Mouse (Mus musculus) kidney, embryonic 15.5 days (tissue): ENCODE results near the gene Gabrd. TPM values are rescaled to one million over a fixed set of nuclear protein-coding genes. Genes with fewer than 3 reads are reported as not detected.
"Not testable (repeated sequence)": the region's sequence is repeated elsewhere in the genome, so short reads cannot be mapped to it uniquely, and the experiment has no call there.

Source experiments
- ATAC-seq: fragments of 200-750 bp; cut with Nextera tagmentation; replicated peaks from 2 replicates; pipeline ENCODE4 v1.8.0; 2017; ENCODE audit warnings: moderate TSS enrichment; ENCODE audit not compliant: low FRiP score
- H3K27ac ChIP-seq: fragments of 300-500 bp; sonication (generic); 2 replicates; pipeline ENCODE4 v1.5.1; 2015; ENCODE audit warnings: mild to moderate bottlenecking, inconsistent platforms
- H3K27me3 ChIP-seq: fragments of 300-500 bp; sonication (generic); 2 replicates; pipeline ENCODE4 v1.6.1; 2015; ENCODE audit warnings: inconsistent platforms
- H3K36me3 ChIP-seq: fragments of 300-500 bp; sonication (generic); 2 replicates; pipeline ENCODE4 v1.6.1; 2015; ENCODE audit warnings: inconsistent platforms
- H3K4me1 ChIP-seq: fragments of 300-500 bp; sonication (generic); 2 replicates; pipeline ENCODE4 v1.6.1; 2015; ENCODE audit warnings: inconsistent platforms
- H3K4me2 ChIP-seq: fragments of 300-500 bp; sonication (generic); 2 replicates; pipeline ENCODE4 v1.6.1; 2015; ENCODE audit warnings: moderate library complexity, mild to moderate bottlenecking, inconsistent platforms
- H3K4me3 ChIP-seq: fragments of 300-500 bp; sonication (generic); replicated peaks from 2 replicates; pipeline ENCODE4 v1.5.1; 2015; ENCODE audit warnings: mild to moderate bottlenecking, inconsistent platforms
- H3K9ac ChIP-seq: fragments of 300-500 bp; sonication (generic); 2 replicates; pipeline ENCODE4 v1.6.1; 2015; ENCODE audit warnings: mild to moderate bottlenecking, inconsistent platforms
- H3K9me3 ChIP-seq: fragments of 300-500 bp; sonication (generic); replicated peaks from 2 replicates; pipeline ENCODE4 v1.6.1; 2016; ENCODE audit warnings: inconsistent platforms
- WGBS: fragments of 180-500 bp; shearing (Covaris S2); methylation state at CpG from one replicate; pipeline ENCODE4 v1.1.7; 2015; ENCODE audit warnings: mixed read lengths; 5-methylcytosine and 5-hydroxymethylcytosine counted together
- polyA plus RNA-seq: library from polyadenylated mRNA; unstranded; fragments of >200 nt; fragmentation: Nextera tagmentation; extraction: Ambion mirVana; gene quantifications from 2 replicates; pipeline ENCODE4 v1.2.1, GENCODE M21; 2015

Gabrd gene
- polyA plus RNA-seq, result not detected in 2 replicates

DNA sequence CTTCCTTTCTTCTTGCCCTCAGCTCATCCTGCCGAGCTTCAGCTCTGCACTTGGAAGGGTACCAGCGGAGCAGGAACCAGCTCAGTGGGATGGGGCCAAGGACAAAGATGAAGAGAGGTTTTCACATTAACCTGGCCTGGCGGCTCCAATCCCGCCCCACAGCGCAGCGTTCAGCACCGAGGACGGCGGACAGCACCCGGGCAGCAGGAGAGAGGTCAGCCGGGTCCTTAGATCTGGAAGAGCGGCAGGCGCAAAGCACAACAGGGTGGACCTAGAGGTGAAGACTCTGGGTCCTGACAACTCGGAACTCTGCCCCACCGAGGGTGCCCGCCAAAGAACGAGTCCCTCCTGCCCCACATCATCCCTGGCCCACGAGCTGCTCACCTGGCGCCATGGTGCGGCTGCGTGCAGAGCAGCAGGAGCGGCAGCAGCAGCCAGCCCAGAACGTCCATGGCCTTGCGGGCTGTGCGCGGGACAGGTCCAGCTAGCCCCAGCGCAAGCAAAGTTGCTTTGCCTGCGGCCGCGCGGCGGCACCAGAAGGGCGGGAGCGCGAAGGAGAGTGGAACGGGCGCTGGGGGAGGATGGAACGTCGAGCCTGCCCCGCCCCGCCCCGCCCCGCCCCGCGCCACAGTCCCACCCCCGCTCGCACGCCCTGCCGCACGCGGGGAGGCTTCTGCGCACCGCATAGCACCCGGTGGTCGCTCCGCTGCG, at the start of gene Gabrd:
Gene Gabrd (minus strand): TSS at position 602 of the 711 bp plus-strand sequence.
- H3K4me3 ChIP-seq, result peak within 1 kb of the TSS; percentile 41
- H3K9ac ChIP-seq, result no peak within 1 kb of the TSS
- under 1% methylated on average over 57 of the region's 57 CpGs for WGBS
- H3K4me1 ChIP-seq, result peaks cover 12% of the 10 kb centered on the region
- H3K9me3 ChIP-seq, result no peaks in the 10 kb centered on the region
- ATAC-seq, result peak; percentile 64; the same call in 1 of the 2 replicates
- H3K27me3 ChIP-seq, result peaks cover 76% of the 10 kb centered on the region
- H3K27ac ChIP-seq, result no peak within 1 kb of the TSS
- peak within 1 kb of the TSS; percentile 83 for H3K4me2 ChIP-seq
- H3K36me3 ChIP-seq, result no peaks in the 10 kb centered on the region

DNA sequence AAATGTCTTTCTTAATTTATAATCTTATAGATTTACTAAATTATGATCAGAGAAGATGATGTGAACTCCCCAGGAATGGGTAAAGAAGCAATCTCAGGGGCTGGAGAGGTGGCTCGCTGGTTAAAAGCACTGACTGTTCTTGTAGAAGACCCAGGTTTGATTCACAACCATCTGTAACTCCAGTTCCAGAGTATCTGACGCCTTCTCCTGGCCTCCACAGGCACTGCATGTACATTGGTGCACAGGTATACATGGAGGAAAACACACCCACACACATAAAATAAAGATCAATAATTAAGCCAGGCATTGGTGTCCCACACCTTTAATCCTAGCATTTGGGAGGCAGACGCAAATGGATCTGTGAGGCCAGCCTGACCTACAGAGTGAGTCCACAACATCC, 44.9 kb upstream of the Gabrd start:
- H3K4me1 ChIP-seq, result no peaks in the 10 kb centered on the region
- 74% methylated on average over 3 of the region's 3 CpGs for WGBS
- ATAC-seq, result no peak
- no peak overlapping the region for H3K4me3 ChIP-seq
- H3K27ac ChIP-seq, result no peak overlapping the region
- H3K4me2 ChIP-seq, result no peak overlapping the region
- no peak overlapping the region for H3K9ac ChIP-seq
- no peaks in the 10 kb centered on the region for H3K36me3 ChIP-seq
- H3K27me3 ChIP-seq, result no peaks in the 10 kb centered on the region
- no peaks in the 10 kb centered on the region for H3K9me3 ChIP-seq

DNA sequence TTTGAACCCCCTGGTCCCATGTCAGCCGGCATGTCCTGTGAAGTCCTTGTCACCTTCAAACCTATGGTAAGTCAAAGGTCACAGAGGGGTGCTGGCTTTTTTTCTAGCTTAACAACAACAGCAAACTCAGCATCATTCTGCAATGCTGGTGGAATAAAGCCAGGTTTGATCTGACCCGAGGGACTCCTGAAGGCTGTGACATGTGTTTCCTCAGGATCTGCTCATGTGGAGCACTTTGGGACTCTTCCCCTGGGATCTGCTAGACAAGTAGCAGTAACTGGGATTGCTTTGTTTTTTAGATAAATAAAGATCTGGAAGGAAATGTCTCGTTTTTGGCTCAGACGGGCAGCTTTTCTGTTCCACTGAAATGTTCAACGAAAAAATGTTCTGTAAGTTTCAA, 36.1 kb upstream of the Gabrd start:
- H3K9ac ChIP-seq, result no peak overlapping the region
- ATAC-seq, result no peak
- no peak overlapping the region for H3K27ac ChIP-seq
- H3K4me1 ChIP-seq, result no peaks in the 10 kb centered on the region
- no peak overlapping the region for H3K4me3 ChIP-seq
- no peaks in the 10 kb centered on the region for H3K36me3 ChIP-seq
- WGBS, result 61% methylated on average over 5 of the region's 5 CpGs
- no peaks in the 10 kb centered on the region for H3K9me3 ChIP-seq
- H3K27me3 ChIP-seq, result no peaks in the 10 kb centered on the region
- H3K4me2 ChIP-seq, result no peak overlapping the region

DNA sequence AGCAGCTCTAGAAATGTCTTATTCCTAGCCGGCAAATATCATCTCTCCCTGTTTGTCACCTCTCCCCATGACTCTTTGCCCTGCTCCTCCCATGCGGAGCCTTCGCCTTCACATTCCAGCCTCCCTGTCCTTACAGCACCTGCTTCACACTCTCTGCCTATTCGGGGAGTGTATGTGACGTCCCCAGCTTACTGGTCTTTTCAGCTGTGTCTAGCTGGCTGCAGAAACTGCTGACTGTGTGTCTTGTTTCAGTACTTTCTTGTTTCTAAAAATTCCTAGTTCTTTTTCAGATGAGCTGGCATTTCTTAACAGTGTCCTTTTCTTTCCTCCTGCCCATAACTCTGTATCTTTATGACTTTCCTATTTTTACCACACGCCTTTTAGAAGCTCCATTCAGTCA, 34.4 kb upstream of the Gabrd start:
- no peak for ATAC-seq
- no peak overlapping the region for H3K4me2 ChIP-seq
- no peak overlapping the region for H3K4me3 ChIP-seq
- no peak overlapping the region for H3K9ac ChIP-seq
- WGBS, result 83% methylated on average over 6 of the region's 6 CpGs
- H3K4me1 ChIP-seq, result no peaks in the 10 kb centered on the region
- H3K9me3 ChIP-seq, result no peaks in the 10 kb centered on the region
- no peak overlapping the region for H3K27ac ChIP-seq
- no peaks in the 10 kb centered on the region for H3K36me3 ChIP-seq
- no peaks in the 10 kb centered on the region for H3K27me3 ChIP-seq

- H3K4me2 ChIP-seq, result no peak overlapping the region
- H3K4me3 ChIP-seq, result no peak overlapping the region
- no peak for ATAC-seq
- no peak overlapping the region for H3K9ac ChIP-seq
- no peaks in the 10 kb centered on the region for H3K4me1 ChIP-seq
- H3K36me3 ChIP-seq, result no peaks in the 10 kb centered on the region
- H3K27ac ChIP-seq, result no peak overlapping the region
- no peaks in the 10 kb centered on the region for H3K9me3 ChIP-seq
- 88% methylated on average over 3 of the region's 3 CpGs for WGBS
- no peaks in the 10 kb centered on the region for H3K27me3 ChIP-seq
Observed at GRCm38 (mm10) chr4:155429202-155429601, 31.3 kb upstream of the Gabrd start.

DNA sequence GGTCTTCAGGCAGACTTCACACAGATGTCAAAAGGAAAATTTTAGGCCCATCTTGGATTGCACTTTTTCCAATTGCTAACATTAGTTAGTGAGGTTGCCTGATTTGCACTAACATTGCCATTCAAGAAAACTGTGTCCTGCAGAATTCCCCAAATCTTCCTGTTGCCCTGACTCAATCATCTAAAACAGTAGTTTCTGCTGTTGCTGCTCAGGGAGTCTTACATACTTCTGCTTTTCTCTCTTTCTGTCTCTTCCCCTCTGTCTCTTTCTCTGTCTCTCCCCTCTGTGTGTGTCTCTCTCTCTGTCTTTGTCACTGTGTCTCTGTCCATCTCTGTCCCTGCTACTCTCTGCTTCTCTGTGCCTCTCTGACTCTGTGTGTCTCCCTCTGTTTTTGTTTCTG, 30.5 kb upstream of the Gabrd start:
- no peaks in the 10 kb centered on the region for H3K36me3 ChIP-seq
- ATAC-seq, result no peak
- H3K4me1 ChIP-seq, result no peaks in the 10 kb centered on the region
- H3K4me2 ChIP-seq, result no peak overlapping the region
- H3K27ac ChIP-seq, result no peak overlapping the region
- no peaks in the 10 kb centered on the region for H3K27me3 ChIP-seq
- no peaks in the 10 kb centered on the region for H3K9me3 ChIP-seq
- H3K4me3 ChIP-seq, result no peak overlapping the region
- no peak overlapping the region for H3K9ac ChIP-seq

GRCm38 (mm10) chr4:155426272-155426671, 28.4 kb upstream of the Gabrd start:
- no peak overlapping the region for H3K9ac ChIP-seq
- 73% methylated on average over 6 of the region's 6 CpGs for WGBS
- H3K4me1 ChIP-seq, result no peaks in the 10 kb centered on the region
- H3K27ac ChIP-seq, result no peak overlapping the region
- no peaks in the 10 kb centered on the region for H3K27me3 ChIP-seq
- H3K4me2 ChIP-seq, result no peak overlapping the region
- H3K4me3 ChIP-seq, result no peak overlapping the region
- H3K9me3 ChIP-seq, result no peaks in the 10 kb centered on the region
- no peaks in the 10 kb centered on the region for H3K36me3 ChIP-seq
- ATAC-seq, result no peak

DNA sequence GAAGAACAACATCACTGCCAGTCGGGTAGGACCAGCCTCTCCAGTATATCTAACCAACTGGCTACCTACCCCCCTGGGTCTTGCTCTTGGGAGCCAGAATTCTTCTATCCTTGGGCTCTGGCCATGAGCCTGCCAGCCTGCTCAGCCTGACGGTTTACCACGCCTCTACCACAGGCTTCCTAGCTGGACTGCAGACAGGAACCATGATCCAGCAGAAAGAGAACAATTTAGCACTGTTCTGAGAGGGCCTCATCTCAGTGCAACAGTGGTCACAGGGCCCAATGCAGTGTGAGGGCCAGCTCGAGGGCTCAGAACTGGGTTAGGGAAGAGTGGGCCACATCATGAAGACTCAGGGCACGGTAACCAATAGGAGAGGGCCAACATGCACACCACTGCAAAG, 26.1 kb upstream of the Gabrd start:
- Histone ChIP-seq H3K4me2 (no peak overlapping the region), H3K27ac (no peak overlapping the region), H3K36me3 (no peaks in the 10 kb centered on the region), H3K4me1 (no peaks in the 10 kb centered on the region), H3K9ac (no peak overlapping the region), H3K27me3 (no peaks in the 10 kb centered on the region), H3K4me3 (no peak overlapping the region), H3K9me3 (no peaks in the 10 kb centered on the region)
- WGBS, result 84% methylated on average over 5 of the region's 5 CpGs
- no peak for ATAC-seq

- not testable (repeated sequence) for H3K9ac ChIP-seq, H3K27ac ChIP-seq, ATAC-seq, H3K4me2 ChIP-seq, H3K9me3 ChIP-seq, H3K4me3 ChIP-seq, H3K36me3 ChIP-seq, H3K27me3 ChIP-seq, H3K4me1 ChIP-seq
- 85% methylated on average over 22 of the region's 30 CpGs for WGBS
Observed at GRCm38 (mm10) chr4:155421412-155422370, 23.8 kb upstream of the Gabrd start.

DNA sequence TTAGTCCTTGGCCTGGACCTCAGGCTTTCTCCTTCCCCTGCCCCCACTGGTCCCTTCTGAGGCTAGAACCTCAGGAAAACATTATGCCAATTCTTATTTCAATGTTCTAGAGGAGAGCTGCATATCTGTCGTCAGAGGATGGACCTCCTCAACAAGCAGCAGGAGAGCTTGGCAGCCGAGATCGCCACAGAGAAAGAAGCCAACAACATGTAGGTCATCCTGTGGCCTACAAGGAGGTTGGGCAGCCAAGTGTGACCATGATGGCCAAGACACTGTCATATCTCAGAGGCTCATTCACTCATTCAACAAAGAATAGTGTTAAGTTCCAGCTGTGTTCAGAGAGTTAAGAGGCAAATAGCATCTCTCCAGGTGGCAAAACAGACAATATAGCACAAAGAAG, 22.2 kb upstream of the Gabrd start:
- Histone ChIP-seq H3K4me2 (no peak overlapping the region), H3K4me1 (no peaks in the 10 kb centered on the region), H3K9ac (no peak overlapping the region), H3K27ac (no peak overlapping the region), H3K9me3 (no peaks in the 10 kb centered on the region), H3K4me3 (no peak overlapping the region), H3K36me3 (no peaks in the 10 kb centered on the region), H3K27me3 (no peaks in the 10 kb centered on the region)
- ATAC-seq, result no peak
- WGBS, result 86% methylated on average over 3 of the region's 3 CpGs

DNA sequence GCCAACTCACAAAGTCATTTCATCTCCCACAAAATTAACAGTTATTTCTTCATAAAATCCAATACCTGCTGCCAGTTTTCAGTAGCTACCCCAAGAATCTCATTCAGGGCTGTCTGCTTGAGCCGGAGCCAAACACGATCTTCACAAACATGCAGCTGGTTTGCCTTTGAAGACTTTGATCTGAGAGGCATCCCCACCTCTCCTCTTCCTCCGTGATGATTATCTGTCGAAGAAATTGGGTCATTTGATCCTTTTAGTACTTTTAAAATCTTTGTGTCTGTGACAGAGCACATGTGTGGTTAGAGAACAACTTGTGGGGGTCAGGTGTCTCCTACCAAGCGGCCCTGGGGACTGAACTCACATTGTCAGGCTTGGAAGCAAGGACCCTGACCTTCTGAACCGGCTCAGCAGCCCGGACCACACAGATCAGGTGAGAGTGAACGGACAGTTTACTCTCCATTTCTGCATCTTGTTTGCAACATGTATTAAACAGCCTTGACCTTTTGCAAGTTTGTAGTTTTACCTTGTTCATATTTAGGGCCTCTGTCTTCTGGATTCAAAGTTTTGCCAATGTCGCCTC, 16.8 kb upstream of the Gabrd start:
- H3K4me1 ChIP-seq, result peaks cover under 1% of the 10 kb centered on the region; the same call in 1 of the 2 replicates
- H3K27me3 ChIP-seq, result no peaks in the 10 kb centered on the region
- no peak overlapping the region for H3K27ac ChIP-seq
- no peaks in the 10 kb centered on the region for H3K9me3 ChIP-seq
- no peak overlapping the region for H3K9ac ChIP-seq
- WGBS, result 61% methylated on average over 9 of the region's 9 CpGs
- H3K4me3 ChIP-seq, result no peak overlapping the region
- no peaks in the 10 kb centered on the region for H3K36me3 ChIP-seq
- no peak overlapping the region for H3K4me2 ChIP-seq
- no peak for ATAC-seq
